Mouse (Mus musculus): ENCODE data around the gene Slc24a3. TPM values are rescaled to one million over a fixed set of nuclear protein-coding genes. Genes with fewer than 3 reads are reported as not detected.

Gene Slc24a3
- total RNA-seq (2021) (10 to 100 TPM; 21.1 to 26.2 TPM), polyA plus RNA-seq (2012; rRNA removed) (12.1 and 12.3 TPM in 2 replicates)
- long read RNA-seq, partial matches to known transcripts, result 6 of 8 reads
- long read RNA-seq, other reads (novel, unspliced or antisense), result 2 of 8 reads

DNA sequence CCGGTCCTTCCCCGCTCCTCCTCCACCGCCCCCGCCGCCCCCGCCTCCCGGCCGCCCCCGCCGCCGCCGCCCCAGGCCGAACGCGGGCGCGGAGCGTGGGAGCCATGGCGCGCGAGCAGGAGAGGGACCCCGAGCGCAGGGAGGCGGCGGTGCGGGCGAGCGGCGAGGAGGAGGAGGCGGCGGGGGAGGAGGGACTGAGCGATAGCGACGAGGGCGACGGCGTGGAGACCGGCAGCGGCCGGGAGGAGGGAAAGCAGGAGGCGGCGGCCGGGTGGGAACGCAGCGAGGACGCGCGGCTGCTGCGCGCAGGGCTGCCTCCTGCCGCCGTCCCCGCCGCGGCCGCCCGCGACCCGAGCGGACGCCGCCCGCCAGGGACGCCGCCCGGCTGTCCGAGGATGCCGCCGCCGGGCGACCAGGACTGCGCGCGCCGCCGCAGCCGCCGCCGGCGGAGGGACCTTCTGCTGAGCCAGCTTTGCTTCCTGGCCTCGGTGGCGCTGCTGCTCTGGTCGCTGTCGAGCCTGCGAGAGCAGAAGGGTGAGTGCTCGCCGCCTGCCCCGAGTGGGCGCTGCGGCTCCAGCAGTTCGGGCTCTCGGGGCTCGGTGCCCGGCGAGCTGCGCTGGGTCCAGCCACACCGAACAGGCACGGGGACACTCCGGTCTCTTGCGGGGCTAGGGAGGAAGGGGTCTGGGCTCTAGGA is at the start of gene Slc24a3:
Slc24a3 (plus strand) TSS at position 91 of the 697 bp plus-strand sequence.
- peak; percentile 91 for DNase-seq

DNA sequence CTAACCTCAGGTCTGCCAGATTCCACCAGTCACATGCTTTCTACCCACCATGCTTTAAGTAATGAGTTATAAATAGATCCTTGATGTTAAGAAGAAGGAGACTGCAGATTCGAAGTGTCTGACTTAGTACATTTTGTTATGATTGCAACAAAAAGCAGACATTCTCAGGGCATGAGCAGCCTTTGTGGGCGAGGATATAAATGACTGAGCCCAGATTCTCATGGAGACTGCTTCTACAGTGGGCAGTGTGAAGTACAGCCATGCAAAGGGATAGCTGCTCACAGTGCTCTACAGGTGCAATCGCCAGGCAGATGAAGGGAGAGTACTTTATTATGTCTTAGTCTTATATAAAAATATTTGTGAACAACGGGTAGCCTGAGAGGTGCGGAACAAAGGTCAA is 49.8 kb upstream of the Slc24a3 start:
- no peak for DNase-seq

DNA sequence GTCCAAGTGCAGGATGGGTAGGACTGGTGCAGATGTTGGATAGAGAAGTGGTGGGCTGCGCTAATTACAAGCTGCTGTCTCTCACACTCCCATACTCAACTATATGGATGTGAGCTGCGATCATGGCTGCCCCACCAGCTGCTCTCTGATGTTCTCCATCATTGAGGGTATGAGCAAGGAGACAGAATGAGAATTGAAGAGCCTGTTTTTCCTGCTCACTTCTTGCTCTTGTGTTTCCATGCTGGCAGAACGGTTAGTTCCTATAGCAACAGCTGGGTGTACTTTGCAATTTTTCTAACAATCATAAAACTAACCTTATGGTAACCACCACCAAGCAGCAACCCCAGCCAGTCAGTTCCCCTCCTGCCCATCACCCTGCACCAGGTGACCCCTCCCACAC is 39.8 kb upstream of the Slc24a3 start:
- DNase-seq, result no peak

DNA sequence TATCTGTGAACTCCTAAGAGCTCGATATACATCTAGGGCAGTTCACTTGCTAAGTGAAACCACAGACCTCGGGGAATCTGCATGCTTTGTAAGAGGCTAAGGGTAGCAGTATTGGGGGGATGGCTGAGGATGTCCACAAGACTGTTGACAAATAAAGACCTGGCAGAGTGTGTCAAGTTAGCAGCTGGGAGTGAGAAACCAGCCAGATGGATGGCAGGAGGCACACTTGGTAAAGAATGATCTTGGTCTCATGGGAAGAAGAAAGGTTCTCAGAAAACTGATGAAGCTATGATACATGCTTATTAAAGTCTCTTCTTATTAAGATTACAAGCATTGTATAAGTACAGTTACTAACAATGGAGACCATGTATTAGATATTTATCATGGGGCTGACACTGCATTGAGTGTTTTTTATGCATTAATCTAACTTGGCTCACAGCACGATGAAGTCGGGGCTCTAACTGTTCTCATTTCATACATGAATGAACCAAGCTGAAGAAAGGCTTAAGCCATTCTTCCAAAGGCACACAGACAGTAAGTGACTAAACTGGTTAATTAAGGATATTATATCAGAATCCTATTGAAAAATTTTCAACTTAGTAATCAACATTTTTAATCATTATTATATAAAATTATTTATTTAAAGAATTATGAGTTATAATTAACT is 30.8 kb upstream of the Slc24a3 start:
- no peak for DNase-seq

DNA sequence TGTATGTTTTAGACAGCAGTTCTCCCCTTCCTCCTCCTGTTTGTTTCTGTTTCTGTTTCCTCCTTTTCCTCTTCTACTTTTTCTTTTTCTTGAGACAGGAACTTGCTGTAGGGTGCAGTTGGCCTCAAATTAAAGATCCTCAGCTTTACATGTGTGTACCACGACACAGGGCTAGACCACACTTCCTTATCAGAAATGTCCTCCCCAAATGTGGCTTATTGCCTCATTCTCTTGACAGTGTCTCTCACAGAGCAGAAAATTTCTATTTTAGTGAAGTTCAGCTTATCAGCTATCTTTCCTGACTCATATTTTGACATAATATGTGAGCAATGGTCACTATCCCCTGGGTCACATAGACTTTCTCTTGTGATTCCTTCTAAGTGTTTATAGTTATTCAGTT is 17.1 kb upstream of the Slc24a3 start:
- no peak for DNase-seq

DNA sequence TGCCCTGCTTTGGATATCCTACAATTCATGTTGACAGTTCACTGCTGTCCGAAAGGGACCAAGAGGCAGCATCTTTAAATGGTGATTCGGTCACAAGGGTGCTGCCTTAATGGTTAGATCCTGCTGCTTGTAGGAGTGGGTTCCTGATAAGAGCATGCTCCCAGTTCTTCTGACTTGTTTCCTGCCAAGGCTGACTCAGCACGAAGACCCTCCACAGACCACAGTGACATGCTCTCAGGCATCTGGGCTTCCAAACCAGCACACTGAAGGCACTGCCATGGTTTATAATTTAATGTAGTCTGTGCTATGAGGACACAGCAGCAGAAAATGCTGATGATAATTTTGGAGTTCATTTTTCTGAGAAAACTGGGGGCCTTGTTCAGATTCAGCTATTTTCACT is 16.7 kb upstream of the Slc24a3 start:
- no peak for DNase-seq

DNA sequence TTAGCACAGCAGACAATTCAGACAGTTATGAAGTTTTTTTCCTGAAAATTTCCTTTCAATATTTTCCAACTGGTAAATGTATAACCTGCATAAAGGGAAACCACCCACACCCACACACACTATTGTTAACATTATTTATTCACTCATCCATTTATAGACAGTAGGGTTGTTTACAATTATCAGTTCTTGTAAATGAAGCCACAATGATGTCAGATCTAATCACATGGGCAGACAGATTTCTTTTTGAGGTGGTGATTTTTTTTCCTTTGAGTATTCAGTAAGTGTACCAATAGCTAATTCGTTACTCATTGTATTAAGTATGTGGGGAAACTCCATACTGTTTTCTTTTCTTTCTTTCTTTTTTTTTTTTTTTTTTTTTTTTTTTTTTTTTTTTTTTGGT is 15.3 kb upstream of the Slc24a3 start:
- no peak for DNase-seq

DNA sequence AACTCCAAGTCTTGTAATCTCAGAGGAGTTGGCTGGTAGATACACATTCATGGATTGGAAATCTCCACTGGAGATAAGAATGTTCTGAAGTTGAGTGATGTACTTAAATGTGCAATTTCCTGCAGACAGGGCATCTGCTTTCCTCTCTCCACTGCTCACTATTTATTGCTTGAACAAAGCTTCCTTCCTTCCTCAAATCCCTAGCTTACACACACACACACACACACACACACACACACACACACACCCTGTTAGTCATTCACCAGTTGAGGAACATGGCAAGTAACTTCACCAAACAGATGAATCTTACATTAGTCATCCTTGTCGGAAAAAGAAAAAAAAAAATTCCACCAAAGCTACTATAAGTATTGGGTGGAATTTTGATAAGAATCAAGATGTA is 8.6 kb upstream of the Slc24a3 start:
- peak; percentile 47 for DNase-seq

DNA sequence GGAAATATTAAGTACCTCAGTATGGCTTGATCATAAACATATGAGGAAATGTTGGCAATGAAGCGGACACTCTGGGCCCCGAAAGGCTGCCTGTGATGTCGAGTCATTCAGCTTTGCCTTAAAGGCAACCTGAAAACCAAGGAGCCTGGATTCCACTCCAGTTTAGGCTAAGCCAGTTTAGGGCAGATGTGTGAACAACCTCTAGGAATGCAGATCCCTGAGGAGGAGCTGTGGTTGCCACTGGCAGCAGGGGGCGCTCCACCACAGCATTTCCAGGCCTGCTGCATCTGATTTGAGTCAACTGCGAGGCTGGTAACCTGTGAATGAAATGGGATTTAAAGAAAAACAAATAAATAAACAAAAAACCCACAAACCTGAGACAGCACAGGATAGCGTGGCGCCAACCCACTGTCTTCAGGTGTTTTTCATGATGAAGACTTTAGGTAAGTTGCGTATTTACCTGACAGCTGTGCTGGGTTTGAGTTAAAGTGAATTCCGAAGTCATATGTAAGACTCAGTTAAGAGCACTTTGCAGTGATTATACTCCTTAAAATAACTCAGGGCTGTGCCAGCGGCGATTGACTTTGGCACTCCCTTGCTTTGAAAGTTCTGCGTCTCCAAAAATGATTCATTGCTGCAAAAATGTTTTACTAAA is 6.4 kb upstream of the Slc24a3 start:
- peak; percentile 89 for DNase-seq

DNA sequence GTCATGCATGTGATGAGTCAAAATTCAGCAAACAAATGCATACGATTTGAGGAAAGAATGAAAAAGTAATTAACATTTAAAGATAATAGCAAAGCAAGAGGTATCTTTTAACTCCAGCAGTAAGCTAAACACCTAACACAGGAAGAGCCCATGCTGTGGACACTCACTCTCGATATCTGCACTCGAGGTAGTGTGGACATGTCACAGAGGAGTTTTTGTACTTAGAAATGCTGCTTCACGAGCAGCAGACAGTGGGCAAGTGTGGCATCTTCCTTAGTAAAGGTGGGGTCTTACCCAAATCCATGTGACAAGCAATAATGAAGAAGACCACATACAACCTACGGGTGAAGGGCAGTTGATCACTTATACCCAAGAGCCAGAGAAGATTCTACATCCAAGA is 3.5 kb upstream of the Slc24a3 start:
- no peak for DNase-seq

DNA sequence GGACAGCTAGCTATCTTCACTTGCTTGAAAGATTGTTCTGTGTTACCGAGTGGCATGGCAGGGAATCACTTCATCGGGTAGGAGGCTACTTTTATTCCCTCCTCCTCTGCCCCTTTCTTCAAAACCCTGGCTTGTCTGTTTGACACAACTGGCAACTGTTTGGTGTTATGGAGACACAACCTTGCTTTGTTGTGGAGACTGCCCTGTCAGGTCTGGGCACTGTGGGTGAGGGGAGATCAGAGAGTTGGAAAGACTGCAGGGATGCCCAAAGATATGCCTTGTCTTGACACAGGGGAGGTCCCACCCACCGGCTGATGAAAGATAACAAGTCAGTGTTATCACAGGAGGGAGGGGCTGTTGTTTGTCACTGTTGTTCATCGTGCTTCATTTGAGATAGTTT is 3.0 kb upstream of the Slc24a3 start:
- DNase-seq, result no peak

DNA sequence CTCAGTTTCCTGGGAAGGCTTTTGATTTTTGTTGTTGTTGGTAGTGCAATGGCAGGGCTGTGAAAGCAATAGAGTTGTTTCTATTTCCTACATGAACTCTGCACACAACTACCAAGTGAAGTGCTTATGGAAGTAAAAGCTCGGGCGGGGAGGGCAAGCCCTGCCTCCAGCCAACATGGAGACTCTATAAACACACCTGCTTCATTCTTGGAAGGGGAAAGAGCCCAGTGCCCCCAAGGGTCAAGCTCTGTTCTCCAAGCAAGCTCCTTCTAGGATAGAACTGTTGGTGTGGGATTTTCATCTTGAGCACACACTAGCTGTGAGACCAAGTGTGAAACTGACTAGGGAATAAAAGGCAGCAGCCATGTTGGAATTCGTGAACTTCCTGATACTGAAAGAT is 2.5 kb upstream of the Slc24a3 start:
- no peak for DNase-seq

DNA sequence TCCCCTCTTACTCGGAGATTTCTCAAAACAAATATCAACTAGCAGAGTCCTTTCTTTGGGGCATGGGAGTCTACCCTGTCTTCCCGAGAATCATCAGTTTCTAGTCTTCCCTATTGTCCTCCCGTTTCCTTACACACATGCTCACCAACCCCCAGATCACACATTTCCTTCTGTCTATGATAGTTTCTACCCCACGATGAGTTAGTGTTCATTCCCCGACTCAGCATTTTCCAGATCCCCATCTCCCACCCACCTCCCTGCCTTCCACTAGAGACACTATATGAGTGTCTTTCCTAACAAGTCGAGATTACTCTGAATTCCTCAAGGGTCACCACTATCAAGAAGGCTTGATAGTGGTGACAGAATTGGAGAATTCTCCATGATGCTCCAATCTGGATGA is 1.7 kb upstream of the Slc24a3 start:
- DNase-seq, result no peak

DNA sequence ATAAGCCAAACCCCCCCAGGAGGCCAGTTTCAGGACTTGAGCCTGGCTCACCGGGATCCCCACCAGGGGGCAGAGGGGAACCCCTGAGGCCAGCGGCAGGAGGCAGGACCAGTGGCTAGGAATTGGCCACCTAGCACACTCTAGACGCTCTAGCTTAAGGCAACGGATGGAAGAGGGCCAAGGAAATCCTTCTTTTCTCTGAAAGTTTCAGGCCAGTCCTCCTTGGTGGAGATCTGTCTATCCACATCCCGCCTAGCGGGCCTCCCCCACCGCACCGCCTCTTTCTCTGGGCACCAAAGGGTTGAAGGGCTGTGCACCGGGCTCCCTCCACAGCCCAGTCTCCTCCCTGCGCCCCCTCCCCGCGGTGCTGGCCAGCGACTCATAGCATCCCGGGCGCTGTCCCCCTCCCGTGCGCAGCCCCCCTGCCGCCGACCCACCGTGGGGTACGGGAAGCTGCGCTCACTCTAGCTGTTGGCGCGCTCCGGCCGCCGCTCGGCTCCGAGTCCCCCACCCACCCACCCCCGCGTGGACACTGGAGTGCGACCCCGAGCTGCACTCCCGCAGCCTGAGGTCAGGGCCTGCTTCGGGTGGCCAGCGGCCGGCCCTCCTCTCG is 397 bp upstream of the Slc24a3 start:
- peak; percentile 80 for DNase-seq

DNA sequence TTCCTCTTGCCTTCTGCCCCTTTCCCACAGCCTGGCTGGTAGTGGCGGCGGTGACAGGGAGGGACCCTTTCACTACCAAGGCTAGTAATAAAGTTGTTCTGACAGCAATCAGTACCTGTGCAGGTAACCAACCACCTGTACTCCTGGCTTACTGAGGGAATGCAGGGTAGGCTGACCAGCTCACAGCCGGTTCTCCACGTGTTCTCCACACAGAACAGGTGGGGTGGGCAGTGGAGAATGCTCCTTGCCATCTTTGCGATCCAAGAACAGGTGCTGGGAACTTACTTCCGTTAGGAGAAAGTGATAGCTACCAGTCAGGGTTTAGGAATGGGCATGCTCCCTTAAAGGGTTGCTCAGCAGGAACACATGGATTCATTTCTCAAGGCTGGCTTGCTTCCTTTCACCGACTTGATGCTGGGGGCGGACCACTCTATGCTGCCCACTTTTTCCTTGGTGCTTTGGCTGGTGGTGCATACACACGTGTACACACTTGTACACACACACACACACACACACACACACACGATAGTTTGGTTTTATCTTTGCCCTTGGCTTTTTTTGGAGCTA is 934 bp downstream of the Slc24a3 start:
- no peak for DNase-seq

DNA sequence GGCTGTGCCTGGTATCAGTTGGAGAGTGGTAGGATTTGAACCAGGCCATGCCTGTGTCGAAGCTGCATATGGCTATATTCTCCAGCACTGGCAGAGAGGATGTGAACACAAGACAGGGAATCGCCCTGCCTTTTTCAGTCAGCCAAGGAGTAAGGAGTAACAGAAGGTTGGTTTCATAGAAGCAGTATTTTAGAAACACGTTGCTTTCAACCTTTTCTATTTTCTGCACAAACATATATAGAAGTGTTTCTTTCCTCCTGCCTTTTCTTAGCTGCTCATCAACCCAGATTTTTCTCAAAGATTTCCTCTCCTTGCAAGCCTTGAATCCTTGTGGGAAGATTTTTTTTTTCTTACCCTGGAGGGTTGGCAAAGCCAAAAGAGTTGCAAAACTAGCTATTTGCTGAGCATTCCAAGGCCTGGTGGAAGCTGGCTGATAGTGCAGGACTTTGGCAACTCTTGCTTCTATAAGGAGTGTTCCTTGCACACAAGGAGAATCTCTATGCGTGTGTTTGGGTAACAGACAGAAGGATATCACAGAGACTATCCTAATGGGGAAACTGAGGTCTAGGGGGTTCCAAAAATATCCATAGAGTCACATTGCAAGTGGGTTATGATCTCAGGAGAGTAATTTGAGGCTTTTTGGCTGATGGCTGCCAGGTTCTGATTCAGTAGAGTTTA is 5.6 kb downstream of the Slc24a3 start:
- DNase-seq, result peak; percentile 56

DNA sequence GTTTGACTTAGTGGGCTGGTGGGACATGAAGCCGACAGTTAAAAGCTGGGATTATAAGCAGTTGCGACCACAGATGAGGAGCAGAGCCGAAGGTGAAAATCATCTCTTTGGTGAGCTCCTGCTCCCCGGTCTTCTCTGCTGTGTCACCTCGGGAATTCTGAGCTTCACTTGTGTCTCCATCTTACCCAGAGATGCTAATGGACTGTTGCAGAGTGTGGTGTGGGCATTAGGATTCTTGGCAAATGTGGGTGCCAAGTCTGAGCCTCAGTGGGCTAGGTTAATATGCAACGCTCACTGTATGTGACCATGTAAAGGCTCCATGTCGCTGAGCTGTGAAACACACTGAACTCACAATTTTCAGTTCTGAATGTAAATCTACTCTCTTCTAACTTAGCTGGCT is 7.5 kb downstream of the Slc24a3 start:
- no peak for DNase-seq

DNA sequence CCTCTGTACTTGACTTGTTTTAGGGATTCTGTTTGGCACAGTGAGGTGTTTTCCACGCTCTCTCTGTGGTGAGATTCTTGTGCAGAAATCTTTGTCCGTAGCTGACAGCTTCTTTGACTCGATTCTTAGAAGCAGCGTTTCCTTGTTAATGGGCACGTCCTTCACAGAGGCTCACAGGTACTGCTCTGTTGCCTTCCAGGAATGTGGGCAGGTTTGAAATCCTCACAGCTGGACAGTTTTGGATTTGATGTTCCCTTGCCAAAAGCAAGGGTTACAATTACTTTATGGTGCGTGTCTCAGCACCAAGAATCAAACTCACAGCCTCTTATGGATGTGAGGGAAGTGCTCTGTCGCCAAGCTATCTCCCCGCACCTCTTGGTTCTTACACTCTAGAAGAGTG is 14.9 kb downstream of the Slc24a3 start:
- no peak for DNase-seq

DNA sequence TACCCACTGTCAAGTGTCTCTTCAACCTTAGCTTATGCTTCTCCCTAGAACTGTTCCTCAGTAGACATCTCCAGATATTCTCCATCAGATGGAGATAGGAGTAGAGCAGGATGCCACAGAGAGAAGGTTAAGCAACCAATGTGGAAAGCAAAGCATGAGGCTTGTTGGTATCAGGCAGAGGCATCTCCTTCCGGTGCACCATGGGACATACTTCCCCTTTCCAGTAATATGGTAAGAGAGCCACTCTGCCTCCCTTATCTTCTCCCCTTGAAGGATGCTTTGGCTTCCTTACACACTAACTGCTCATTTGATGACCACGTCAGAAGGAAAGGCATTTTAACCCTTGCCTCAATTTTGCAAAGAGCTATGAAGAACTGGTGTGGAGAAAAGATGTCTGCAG is 21.3 kb downstream of the Slc24a3 start:
- DNase-seq, result no peak

DNA sequence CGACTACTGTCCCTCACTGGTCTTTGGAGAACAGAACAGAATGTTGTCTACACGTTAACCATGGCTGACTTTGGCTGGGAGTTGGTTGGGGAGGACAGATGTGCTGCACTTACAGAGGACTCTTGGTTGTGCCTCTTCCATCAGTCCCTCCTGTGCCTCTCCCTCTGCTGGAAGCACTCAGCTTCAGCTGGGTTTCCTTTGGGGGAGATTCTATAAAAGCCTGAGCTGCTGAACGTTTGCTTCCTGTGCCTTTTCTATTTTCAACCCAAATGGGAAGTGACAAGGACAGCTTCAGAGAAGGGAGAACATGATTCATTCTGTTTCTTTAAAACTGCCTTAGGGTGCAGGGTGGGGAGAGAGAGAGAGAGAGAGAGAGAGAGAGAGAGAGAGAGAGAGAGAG is 28.5 kb downstream of the Slc24a3 start:
- DNase-seq, result no peak

DNA sequence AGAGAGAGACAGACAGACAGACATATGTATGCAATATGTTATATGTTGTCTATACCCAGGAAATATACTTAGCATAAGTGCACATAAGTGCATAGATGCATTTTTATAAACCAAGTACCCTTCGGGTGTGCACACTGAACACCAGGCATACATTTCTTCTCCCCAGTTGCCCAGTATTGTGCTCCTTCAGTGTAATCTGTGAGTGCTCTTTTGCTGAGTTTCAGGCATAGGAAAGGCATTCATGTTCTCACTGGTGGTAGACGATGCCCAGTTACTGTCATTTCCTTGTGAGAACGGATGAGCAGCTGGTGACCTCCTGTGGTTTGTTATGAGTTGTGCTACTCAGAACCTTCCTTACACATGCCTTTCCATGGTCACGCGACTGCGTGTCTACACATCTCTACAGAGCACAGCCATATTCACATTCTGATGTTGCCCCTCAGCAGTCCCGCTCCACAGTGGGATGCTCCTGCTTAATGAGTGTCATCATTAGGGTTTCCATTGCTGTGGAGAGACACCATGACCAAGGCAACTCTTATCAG is 29.0 kb downstream of the Slc24a3 start:
- DNase-seq, result peak; percentile 3

DNA sequence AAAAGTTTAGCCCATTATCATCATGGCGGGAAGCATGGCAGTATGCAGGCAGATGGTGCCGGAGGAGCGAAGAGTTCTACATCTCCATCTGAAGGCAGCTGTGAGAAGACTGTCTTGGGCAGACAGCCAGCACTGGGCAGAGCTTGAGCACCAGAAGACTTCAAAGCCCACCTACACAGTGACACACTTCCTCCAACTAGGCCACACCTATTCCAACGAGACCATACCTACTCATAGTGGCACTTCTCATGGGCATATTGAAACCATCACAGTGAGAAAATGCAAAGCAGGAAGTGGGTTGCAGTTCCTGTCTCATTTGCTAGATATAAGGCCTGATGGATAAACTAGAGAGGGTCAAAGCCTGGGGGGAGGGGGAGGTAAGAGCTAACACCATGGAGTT is 29.5 kb downstream of the Slc24a3 start:
- no peak for DNase-seq

Measured in adrenal gland, adult 2 months (tissue).